Mouse (Mus musculus) right cerebral cortex, postnatal 25 days (tissue): ENCODE measurements around the gene Cwc22.

Experiments used
- DNase-seq: peaks from one replicate; pipeline ENCODE4 v3.0.0; 2022

The Cwc22 gene

GRCm38 (mm10) chr2:77969956-77970355, 23.8 kb upstream of the Cwc22 start:
- DNase-seq = no peak

GRCm38 (mm10) chr2:77962450-77963193, 16.4 kb upstream of the Cwc22 start:
- DNase-seq = no peak

GRCm38 (mm10) chr2:77961256-77961655, 15.1 kb upstream of the Cwc22 start:
- no peak for DNase-seq

GRCm38 (mm10) chr2:77960711-77961110, 14.5 kb upstream of the Cwc22 start:
- DNase-seq = no peak

- no peak for DNase-seq
These were observed 13.2 kb upstream of the Cwc22 start for GRCm38 (mm10) chr2:77959341-77959740.

GRCm38 (mm10) chr2:77951415-77951913, 5.3 kb upstream of the Cwc22 start:
- no peak for DNase-seq

GRCm38 (mm10) chr2:77950111-77950510, 3.9 kb upstream of the Cwc22 start:
- no peak for DNase-seq

- no peak for DNase-seq
These were observed 3.3 kb upstream of the Cwc22 start for GRCm38 (mm10) chr2:77949521-77949920.

- no peak for DNase-seq
These were observed 2.7 kb upstream of the Cwc22 start for GRCm38 (mm10) chr2:77948921-77949320.

- DNase-seq = no peak
These were observed 2.0 kb upstream of the Cwc22 start for GRCm38 (mm10) chr2:77948126-77948525.

GRCm38 (mm10) chr2:77947161-77947870, 1.1 kb upstream of the Cwc22 start:
- DNase-seq = no peak

- DNase-seq = no peak
These were observed 1.1 kb downstream of the Cwc22 start for GRCm38 (mm10) chr2:77944860-77945595.

GRCm38 (mm10) chr2:77944281-77944680, 1.9 kb downstream of the Cwc22 start:
- DNase-seq = no peak

GRCm38 (mm10) chr2:77941944-77942343, 4.2 kb downstream of the Cwc22 start:
- DNase-seq = no peak

GRCm38 (mm10) chr2:77938317-77938716, 7.9 kb downstream of the Cwc22 start:
- no peak for DNase-seq

GRCm38 (mm10) chr2:77937818-77938217, 8.4 kb downstream of the Cwc22 start:
- no peak for DNase-seq

GRCm38 (mm10) chr2:77934138-77934537, 12.0 kb downstream of the Cwc22 start:
- no peak for DNase-seq

GRCm38 (mm10) chr2:77933630-77934029, 12.5 kb downstream of the Cwc22 start:
- no peak for DNase-seq

- no peak for DNase-seq
These were observed 14.2 kb downstream of the Cwc22 start for GRCm38 (mm10) chr2:77931958-77932357.

- DNase-seq = no peak
These were observed 17.8 kb downstream of the Cwc22 start for GRCm38 (mm10) chr2:77928352-77928751.

GRCm38 (mm10) chr2:77926468-77926867, 19.7 kb downstream of the Cwc22 start:
- DNase-seq = no peak

GRCm38 (mm10) chr2:77925997-77926396, 20.2 kb downstream of the Cwc22 start:
- no peak for DNase-seq

GRCm38 (mm10) chr2:77925187-77925924, 20.8 kb downstream of the Cwc22 start:
- no peak for DNase-seq
